Mouse (Mus musculus): ENCODE measurements around the gene Gtf2a1l.

The Gtf2a1l gene

DNA sequence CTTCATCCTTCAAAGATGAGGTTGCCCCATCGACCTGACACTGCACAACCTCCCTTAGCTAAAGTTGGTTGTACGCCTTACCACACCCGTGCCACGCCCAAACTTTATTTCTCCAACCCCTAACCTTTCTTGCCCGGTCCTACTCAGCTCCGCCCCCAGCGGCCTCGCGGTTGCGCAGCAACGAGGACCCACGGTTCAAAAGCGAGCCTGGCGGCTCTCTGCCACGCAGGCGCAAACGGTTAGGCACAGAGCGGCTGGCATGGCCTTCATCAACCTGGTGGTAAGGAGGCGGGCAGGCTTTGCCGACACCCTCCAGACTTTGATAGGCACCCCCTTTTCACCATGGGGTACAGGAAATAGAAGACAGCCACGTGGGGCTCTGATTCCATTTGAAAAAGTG lies at the start of gene Gtf2a1l:
Gene Gtf2a1l (plus strand): TSS at position 209 of the 400 bp plus-strand sequence.
- peak; percentile 76 for DNase-seq

- no peak for DNase-seq
Measured at GRCm38 (mm10) chr17:88620935-88621334, 47.5 kb upstream of the Gtf2a1l start.

- DNase-seq: no peak
Measured at GRCm38 (mm10) chr17:88621374-88621773, 47.1 kb upstream of the Gtf2a1l start.

- no peak for DNase-seq
Measured at GRCm38 (mm10) chr17:88622711-88623110, 45.7 kb upstream of the Gtf2a1l start.

- DNase-seq: no peak
Measured at GRCm38 (mm10) chr17:88624386-88624785, 44.1 kb upstream of the Gtf2a1l start.

DNA sequence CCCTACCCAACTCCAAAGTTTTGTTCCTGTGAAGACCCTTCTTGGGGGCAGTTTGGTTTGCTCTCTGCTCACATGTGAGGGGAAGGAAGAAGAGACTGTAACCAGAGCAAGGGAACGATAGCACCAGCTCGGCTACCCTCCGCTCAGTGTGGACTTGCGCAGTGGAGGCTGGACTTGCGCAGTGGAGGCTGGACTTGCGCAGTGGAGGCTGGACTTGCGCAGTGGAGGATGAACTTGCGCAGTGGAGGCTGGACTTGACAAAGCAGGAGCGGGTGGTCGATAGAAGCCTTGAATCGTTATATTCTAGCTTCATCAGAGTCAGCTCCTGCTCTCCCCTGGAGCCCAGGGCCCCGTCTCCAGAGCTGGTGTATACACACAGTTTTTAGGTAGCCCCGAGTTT lies 43.1 kb upstream of the Gtf2a1l start:
- DNase-seq: no peak

DNA sequence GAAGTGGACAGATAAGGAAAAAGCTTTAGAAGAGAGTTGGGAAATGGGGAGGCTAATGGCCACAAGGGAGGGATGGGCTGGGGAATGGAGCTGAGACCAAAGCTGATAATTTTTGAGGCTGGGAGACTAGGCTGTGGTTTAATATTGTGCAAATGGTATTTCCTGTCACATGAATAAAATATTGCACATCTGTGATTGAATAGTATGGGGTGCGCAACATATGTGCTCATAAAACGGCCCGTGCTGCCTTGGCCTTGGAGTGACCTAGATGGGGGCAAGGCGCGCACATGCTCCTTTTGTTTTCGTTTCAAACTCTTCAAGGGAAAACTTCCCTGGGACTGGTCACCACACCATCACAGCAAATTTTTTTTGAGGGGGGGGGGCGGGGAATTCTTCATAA lies 42.5 kb upstream of the Gtf2a1l start:
- DNase-seq: no peak

GRCm38 (mm10) chr17:88626347-88626811 lies 42.1 kb upstream of the Gtf2a1l start:
- DNase-seq: peak; percentile 61

DNA sequence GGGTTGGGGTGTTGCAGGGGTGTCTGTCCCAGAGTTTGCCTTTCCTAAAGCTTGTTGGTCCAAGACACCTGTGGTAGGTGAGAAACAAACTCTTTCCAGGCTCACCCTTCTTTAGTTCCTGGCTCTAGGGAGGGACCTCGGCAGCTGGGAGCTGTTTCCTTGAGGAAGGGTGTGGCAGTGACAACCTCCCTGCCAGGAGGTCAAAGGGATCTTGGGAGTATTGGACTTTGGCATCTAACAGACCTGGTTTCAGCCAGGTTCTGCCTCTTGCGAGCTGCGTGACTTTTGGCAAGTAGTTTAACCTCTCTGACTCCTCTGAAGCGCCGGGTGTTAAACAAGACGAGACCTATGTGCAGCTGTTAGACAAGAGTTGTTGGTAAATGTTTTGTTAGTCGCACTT lies 41.3 kb upstream of the Gtf2a1l start:
- no peak for DNase-seq

DNA sequence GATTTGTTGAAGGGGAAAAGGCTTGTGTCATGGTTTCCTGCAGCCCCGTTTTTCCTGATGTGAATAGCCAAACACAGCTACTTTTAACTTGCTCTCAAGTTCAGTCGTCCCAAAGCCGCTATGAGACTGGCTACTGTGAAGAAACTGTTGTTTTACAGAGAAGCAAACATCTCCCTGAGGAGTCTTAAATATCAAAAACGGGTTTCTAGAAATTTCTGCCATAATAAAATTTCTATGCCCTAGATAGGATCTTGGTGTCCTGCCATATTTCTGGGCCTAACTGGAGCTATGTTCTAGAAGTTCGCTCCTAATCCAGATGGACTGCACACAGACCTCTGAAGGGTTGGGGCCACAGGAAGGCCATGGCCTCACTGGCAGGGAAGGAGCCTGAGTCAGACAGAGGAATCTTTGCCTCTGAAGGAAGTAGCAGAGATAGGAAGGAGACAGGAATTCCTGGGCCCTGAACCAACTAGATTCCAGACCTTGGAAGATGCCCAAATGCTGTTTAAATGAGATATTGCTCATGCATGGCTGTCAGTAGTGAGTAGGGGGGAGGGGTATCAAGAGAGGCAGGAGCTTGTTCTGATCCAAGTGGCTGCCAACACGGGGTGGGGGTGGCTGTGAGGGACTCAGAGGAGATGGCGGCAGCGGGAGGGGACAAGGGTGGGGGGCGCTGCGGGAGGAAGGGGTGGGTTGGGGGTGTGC lies 39.6 kb upstream of the Gtf2a1l start:
- DNase-seq: no peak

GRCm38 (mm10) chr17:88629381-88629759 lies 39.1 kb upstream of the Gtf2a1l start:
- DNase-seq: no peak

DNA sequence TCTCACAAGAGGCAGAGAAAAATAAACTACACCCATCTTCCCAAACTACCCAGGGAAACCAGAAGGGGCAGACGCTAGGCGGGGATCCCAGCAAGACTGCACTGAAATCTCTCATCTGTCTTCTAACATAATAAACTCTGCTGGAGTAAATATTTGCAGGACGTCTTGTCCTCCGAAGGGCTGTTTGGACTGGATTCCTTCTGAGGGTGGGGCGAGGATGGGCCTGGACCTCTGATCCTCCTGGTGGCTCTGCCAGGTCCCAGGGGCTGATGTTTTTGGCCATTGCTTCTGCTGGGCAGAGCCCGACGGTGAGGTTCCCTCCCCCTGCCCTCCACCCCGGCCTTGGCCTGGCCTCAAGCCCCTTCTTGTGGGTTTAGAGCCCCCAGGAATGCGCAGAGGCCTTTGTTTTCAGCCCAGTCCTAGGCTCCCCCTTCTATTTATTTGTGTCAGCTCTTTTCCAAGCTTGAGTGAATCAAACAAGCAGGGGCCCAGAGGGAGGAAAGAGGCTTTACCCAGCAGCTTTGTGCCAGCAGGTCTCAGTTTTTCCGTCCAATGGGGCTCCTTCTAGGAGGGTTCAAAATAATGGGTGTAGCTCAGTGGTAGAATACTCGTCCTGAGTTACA lies 38.4 kb upstream of the Gtf2a1l start:
- DNase-seq: peak; percentile 47

DNA sequence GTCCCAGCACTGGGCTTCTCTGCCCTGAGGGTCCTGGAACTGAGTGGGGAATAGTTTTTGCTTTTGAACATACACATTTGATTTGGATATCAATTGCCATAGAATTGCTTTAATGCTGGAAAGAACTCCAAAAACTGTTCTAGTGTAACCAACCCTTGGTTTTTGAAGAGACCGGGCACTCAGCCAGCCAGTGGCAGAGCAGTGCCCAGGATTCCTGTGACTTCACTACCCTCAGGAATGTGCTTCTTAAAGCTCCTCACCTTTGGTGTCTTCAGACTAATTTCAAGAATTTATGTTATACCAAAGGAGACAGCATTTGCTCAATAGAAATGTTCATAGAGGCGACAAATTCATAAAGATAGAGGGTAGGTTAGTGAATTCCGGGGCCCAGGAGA lies 37.9 kb upstream of the Gtf2a1l start:
- DNase-seq: no peak

- no peak for DNase-seq
Measured at GRCm38 (mm10) chr17:88632631-88633030, 35.8 kb upstream of the Gtf2a1l start.

DNA sequence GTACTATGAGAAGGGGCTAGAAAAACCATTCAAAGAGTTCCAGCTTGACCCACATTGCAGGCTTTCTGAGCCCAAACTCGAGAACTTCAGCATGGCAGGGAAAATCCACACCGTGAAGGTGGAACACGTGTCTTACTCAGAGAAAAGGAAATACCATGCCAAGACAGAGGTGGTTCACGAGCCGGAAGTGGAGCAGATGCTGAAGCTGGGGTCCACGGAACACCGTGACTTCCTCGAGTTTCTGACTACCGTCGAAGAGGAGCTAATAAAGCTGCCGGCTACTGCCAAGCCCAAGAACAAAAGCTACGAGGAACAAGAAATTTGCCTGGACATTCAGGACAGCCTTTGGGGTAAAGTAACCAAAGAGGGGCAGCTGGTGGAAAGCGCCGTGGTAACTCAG lies 32.4 kb upstream of the Gtf2a1l start:
- no peak for DNase-seq

GRCm38 (mm10) chr17:88636587-88636986 lies 31.9 kb upstream of the Gtf2a1l start:
- DNase-seq: peak; percentile 53

GRCm38 (mm10) chr17:88641012-88641411 lies 27.4 kb upstream of the Gtf2a1l start:
- peak; percentile 81 for DNase-seq

- no peak for DNase-seq
Measured at GRCm38 (mm10) chr17:88641836-88642235, 26.6 kb upstream of the Gtf2a1l start.

GRCm38 (mm10) chr17:88644876-88645275 lies 23.6 kb upstream of the Gtf2a1l start:
- no peak for DNase-seq

- DNase-seq: no peak
Measured at GRCm38 (mm10) chr17:88645299-88645698, 23.2 kb upstream of the Gtf2a1l start.

GRCm38 (mm10) chr17:88647149-88647548 lies 21.3 kb upstream of the Gtf2a1l start:
- DNase-seq: no peak

- DNase-seq: peak; percentile 79
Measured at GRCm38 (mm10) chr17:88652010-88652409, 16.4 kb upstream of the Gtf2a1l start.

DNA sequence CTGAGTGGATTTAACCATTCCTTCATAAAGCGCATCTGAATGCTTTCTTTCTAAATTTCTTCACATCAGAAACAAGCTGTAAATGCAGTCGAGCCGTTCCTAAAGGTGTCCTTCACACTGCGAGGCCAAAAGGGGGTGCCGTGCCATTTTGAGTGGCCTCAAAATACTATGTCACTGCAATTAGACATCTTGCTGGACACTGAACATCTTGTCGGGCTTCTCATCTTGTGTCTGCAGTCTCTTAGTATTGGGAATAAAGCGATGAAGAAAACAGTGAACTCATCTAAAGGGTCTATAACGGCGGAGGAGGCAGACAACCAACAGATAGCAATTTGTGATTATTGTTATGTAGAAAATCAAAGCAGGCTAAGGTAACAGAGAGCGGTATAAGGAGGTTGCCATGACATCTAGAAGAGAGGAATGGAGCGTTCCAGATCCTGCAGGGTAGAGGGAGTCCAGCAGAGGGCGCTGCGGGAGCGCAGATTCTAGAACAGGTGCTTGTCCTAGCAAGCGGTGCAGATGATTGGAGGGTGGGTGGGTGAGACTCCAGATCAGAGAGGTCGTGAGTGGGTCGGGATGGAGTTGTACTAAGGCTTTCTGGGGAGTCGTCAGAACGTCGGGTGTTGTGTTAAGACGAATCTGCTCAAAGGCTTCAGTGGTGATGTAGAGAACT lies 15.6 kb upstream of the Gtf2a1l start:
- peak; percentile 83 for DNase-seq

- no peak for DNase-seq
Measured at GRCm38 (mm10) chr17:88653375-88653769, 15.1 kb upstream of the Gtf2a1l start.

All from embryo, embryonic 11 days (tissue).